Mouse (Mus musculus): ENCODE data around the gene Cdc6. TPM values are rescaled to one million over a fixed set of nuclear protein-coding genes. Genes with fewer than 3 reads are reported as not detected.

The Cdc6 gene
- 47.0 and 48.1 TPM in 2 replicates for polyA plus RNA-seq (2014; fragmentation: Nextera tagmentation; extraction: Ambion mirVana)

GRCm38 (mm10) chr11:98907437-98908173, at the start of gene Cdc6:
Gene Cdc6 (plus strand): TSS chr11:98907801.
- no peak for TF ChIP-seq CTCF (IDR thresholded peaks at IDR 0.05; ENCODE audit: low read depth)
- Histone ChIP-seq H3K9me3 (ENCODE audit: low read depth, low read length) (no peaks in the 10 kb centered on the region), H3K27ac (ENCODE audit: low read depth) (peak within 1 kb of the TSS; percentile 72), H3K27me3 (ENCODE audit: insufficient read depth, low read length) (no peaks in the 10 kb centered on the region), H3K4me2 (peak within 1 kb of the TSS; percentile 95), H3K36me3 (ENCODE audit: insufficient read depth) (peaks cover 46% of the 10 kb centered on the region), H3K4me3 (ENCODE audit: low read depth, low read length) (peak within 1 kb of the TSS; percentile 64), H3K9ac (peak within 1 kb of the TSS; percentile 71), H3K4me1 (ENCODE audit: insufficient read depth) (peaks cover 21% of the 10 kb centered on the region; the same call in 1 of the 2 replicates)
- DNase-seq = peak; percentile 100
- ATAC-seq (ENCODE audit: insufficient read depth) = peak; percentile 97
- WGBS = under 1% methylated on average over 49 of the region's 49 CpGs

- peak; percentile 59 for ATAC-seq (ENCODE audit: insufficient read depth)
- H3K4me2 ChIP-seq = no peak overlapping the region
- H3K9me3 ChIP-seq (ENCODE audit: low read depth, low read length) = no peaks in the 10 kb centered on the region
- no peaks in the 10 kb centered on the region for H3K27me3 ChIP-seq (ENCODE audit: insufficient read depth, low read length)
- H3K9ac ChIP-seq = no peak overlapping the region
- 34% methylated on average over 14 of the region's 14 CpGs for WGBS
- no peaks in the 10 kb centered on the region for H3K36me3 ChIP-seq (ENCODE audit: insufficient read depth)
- no peak overlapping the region for H3K4me3 ChIP-seq (ENCODE audit: low read depth, low read length)
- no peaks in the 10 kb centered on the region for H3K4me1 ChIP-seq (ENCODE audit: insufficient read depth)
- H3K27ac ChIP-seq (ENCODE audit: low read depth) = no peak overlapping the region
- DNase-seq = peak; percentile 98
- peak; percentile 94 for TF ChIP-seq CTCF (IDR thresholded peaks at IDR 0.05; ENCODE audit: low read depth)
Observed at GRCm38 (mm10) chr11:98858759-98859731, 48.6 kb upstream of the Cdc6 start.

GRCm38 (mm10) chr11:98863028-98863750, 44.4 kb upstream of the Cdc6 start, which contains the start of gene Wipf2:
Gene Wipf2 (plus strand): TSS chr11:98863638.
- H3K4me3 ChIP-seq (ENCODE audit: low read depth, low read length) = peak within 1 kb of the TSS; percentile 62
- no peaks in the 10 kb centered on the region for H3K27me3 ChIP-seq (ENCODE audit: insufficient read depth, low read length)
- H3K27ac ChIP-seq (ENCODE audit: low read depth) = peak within 1 kb of the TSS; percentile 84
- no peaks in the 10 kb centered on the region for H3K9me3 ChIP-seq (ENCODE audit: low read depth, low read length)
- H3K9ac ChIP-seq = peak within 1 kb of the TSS; percentile 68
- peak; percentile 88 for TF ChIP-seq CTCF (IDR thresholded peaks at IDR 0.05; ENCODE audit: low read depth)
- WGBS = 6% methylated on average over 37 of the region's 41 CpGs
- H3K36me3 ChIP-seq (ENCODE audit: insufficient read depth) = peaks cover 18% of the 10 kb centered on the region
- peak within 1 kb of the TSS; percentile 71 for H3K4me2 ChIP-seq
- DNase-seq (peak; percentile 99), ATAC-seq (ENCODE audit: insufficient read depth) (peak; percentile 91)
- no peaks in the 10 kb centered on the region for H3K4me1 ChIP-seq (ENCODE audit: insufficient read depth)

- H3K4me3 ChIP-seq (ENCODE audit: low read depth, low read length) = peak overlapping the region; percentile 62
- H3K4me2 ChIP-seq = peak overlapping the region; percentile 71
- DNase-seq (peak; percentile 74), ATAC-seq (ENCODE audit: insufficient read depth) (peak; percentile 68)
- no peaks in the 10 kb centered on the region for H3K27me3 ChIP-seq (ENCODE audit: insufficient read depth, low read length)
- H3K9me3 ChIP-seq (ENCODE audit: low read depth, low read length) = no peaks in the 10 kb centered on the region
- no peak for TF ChIP-seq CTCF (IDR thresholded peaks at IDR 0.05; ENCODE audit: low read depth)
- H3K4me1 ChIP-seq (ENCODE audit: insufficient read depth) = no peaks in the 10 kb centered on the region
- H3K36me3 ChIP-seq (ENCODE audit: insufficient read depth) = peaks cover 25% of the 10 kb centered on the region
- H3K9ac ChIP-seq = peak overlapping the region; percentile 68
- H3K27ac ChIP-seq (ENCODE audit: low read depth) = peak overlapping the region; percentile 84
- WGBS = under 1% methylated on average over 35 of the region's 39 CpGs
Observed at GRCm38 (mm10) chr11:98863751-98864429, 43.7 kb upstream of the Cdc6 start.

- Histone ChIP-seq H3K27me3 (ENCODE audit: insufficient read depth, low read length) (no peaks in the 10 kb centered on the region), H3K36me3 (ENCODE audit: insufficient read depth) (peaks cover 38% of the 10 kb centered on the region), H3K27ac (ENCODE audit: low read depth) (no peak overlapping the region), H3K4me1 (ENCODE audit: insufficient read depth) (no peaks in the 10 kb centered on the region), H3K9ac (no peak overlapping the region), H3K4me3 (ENCODE audit: low read depth, low read length) (no peak overlapping the region), H3K4me2 (no peak overlapping the region), H3K9me3 (ENCODE audit: low read depth, low read length) (no peaks in the 10 kb centered on the region)
- no peak for TF ChIP-seq CTCF (IDR thresholded peaks at IDR 0.05; ENCODE audit: low read depth)
- DNase-seq (no peak), ATAC-seq (ENCODE audit: insufficient read depth) (no peak)
- WGBS = 88% methylated on average over 12 of the region's 12 CpGs
Observed at GRCm38 (mm10) chr11:98867293-98867692, 40.3 kb upstream of the Cdc6 start.

- Histone ChIP-seq H3K36me3 (ENCODE audit: insufficient read depth) (peaks cover 50% of the 10 kb centered on the region), H3K27me3 (ENCODE audit: insufficient read depth, low read length) (no peaks in the 10 kb centered on the region), H3K27ac (ENCODE audit: low read depth) (no peak overlapping the region), H3K9me3 (ENCODE audit: low read depth, low read length) (no peaks in the 10 kb centered on the region), H3K4me3 (ENCODE audit: low read depth, low read length) (no peak overlapping the region), H3K4me1 (ENCODE audit: insufficient read depth) (no peaks in the 10 kb centered on the region), H3K9ac (no peak overlapping the region), H3K4me2 (no peak overlapping the region)
- WGBS = 85% methylated on average over 8 of the region's 8 CpGs
- ATAC-seq (ENCODE audit: insufficient read depth) = no peak
- no peak for DNase-seq
- no peak for TF ChIP-seq CTCF (IDR thresholded peaks at IDR 0.05; ENCODE audit: low read depth)
Observed at GRCm38 (mm10) chr11:98869906-98870305, 37.7 kb upstream of the Cdc6 start.

Measured in lung, embryonic 14.5 days (tissue).